Mouse (Mus musculus): ENCODE data around the gene Zkscan4. TPM values are rescaled to one million over a fixed set of nuclear protein-coding genes. Genes with fewer than 3 reads are reported as not detected.
"Not testable (repeated sequence)": the region's sequence is repeated elsewhere in the genome, so short reads cannot be mapped to it uniquely, and the experiment has no call there.

Gene Zkscan4
- total RNA-seq, 2 experiments from 2014 or later, result 0.38 to 0.50 TPM

GRCm38 (mm10) chr13:21468061-21469019 lies 10.4 kb upstream of the Zkscan4 start, which contains the start of gene Nkapl:
TSS of gene Nkapl (minus strand) at chr13:21468509.
- DNase-seq, result peak; percentile 90
- intact Hi-C loops (cut with DNase I), result no loop called here
- Histone ChIP-seq H3K27ac (peak within 1 kb of the TSS; percentile 86), H3K4me3 (peak within 1 kb of the TSS; percentile 86)
- TF ChIP-seq CTCF (IDR thresholded peaks at IDR 0.05), result no peak

- TF ChIP-seq CTCF (IDR thresholded peaks at IDR 0.05), result no peak
- no peak for DNase-seq
- intact Hi-C loops (cut with DNase I), result no loop called here
- H3K27ac ChIP-seq, result no peak overlapping the region
- peak overlapping the region; percentile 86 for H3K4me3 ChIP-seq
These were observed 9.6 kb upstream of the Zkscan4 start for GRCm38 (mm10) chr13:21469097-21469496.

GRCm38 (mm10) chr13:21472427-21472826 lies 6.3 kb upstream of the Zkscan4 start:
- no peak for DNase-seq
- intact Hi-C loops (cut with DNase I), result loop anchor here (10.0 kb wide), 1 partner anchor 62 kb away; the partner anchor contains the start of gene Zkscan8
- Histone ChIP-seq H3K27ac (no peak overlapping the region), H3K4me3 (no peak overlapping the region)
- no peak for TF ChIP-seq CTCF (IDR thresholded peaks at IDR 0.05)

- DNase-seq, result no peak
- Histone ChIP-seq H3K27ac (no peak overlapping the region), H3K4me3 (no peak overlapping the region)
- no peak for TF ChIP-seq CTCF (IDR thresholded peaks at IDR 0.05)
- intact Hi-C loops (cut with DNase I), result no loop called here
These were observed 8.2 kb downstream of the Zkscan4 start for GRCm38 (mm10) chr13:21486881-21487280.

GRCm38 (mm10) chr13:21492847-21493246 lies 14.1 kb downstream of the Zkscan4 start:
- no peak for TF ChIP-seq CTCF (IDR thresholded peaks at IDR 0.05)

GRCm38 (mm10) chr13:21495080-21495479 lies 16.4 kb downstream of the Zkscan4 start, which contains the start of gene AK157302:
TSS of gene AK157302 (plus strand) at chr13:21495223.
- no peak for TF ChIP-seq CTCF (IDR thresholded peaks at IDR 0.05)
- intact Hi-C loops (cut with DNase I), result no loop called here
- peak; percentile 50 for DNase-seq
- H3K4me3 ChIP-seq, result peak within 1 kb of the TSS; percentile 51
- peak within 1 kb of the TSS; percentile 63 for H3K27ac ChIP-seq

More at GRCm38 (mm10) chr13:21492847-21493246, 14.1 kb downstream of the Zkscan4 start:
- DNase-seq, result no peak
- Histone ChIP-seq H3K4me3 (no peak overlapping the region), H3K27ac (no peak overlapping the region)
- intact Hi-C loops (cut with DNase I), result no loop called here

GRCm38 (mm10) chr13:21501182-21501581 lies 22.5 kb downstream of the Zkscan4 start, which contains the start of gene Gm11273:
TSS of gene Gm11273 (minus strand) at chr13:21501418.
- intact Hi-C loops (cut with DNase I); DNase-seq; H3K27ac ChIP-seq; H3K4me3 ChIP-seq: not testable (repeated sequence)

- no peak for TF ChIP-seq CTCF (IDR thresholded peaks at IDR 0.05)
- H3K27ac ChIP-seq, result no peak overlapping the region
- intact Hi-C loops (cut with DNase I), result no loop called here
- no peak overlapping the region for H3K4me3 ChIP-seq
- no peak for DNase-seq
These were observed 23.6 kb downstream of the Zkscan4 start for GRCm38 (mm10) chr13:21502296-21502695.

GRCm38 (mm10) chr13:21506221-21506649 lies 27.5 kb downstream of the Zkscan4 start:
- peak; percentile 88 for DNase-seq
- peak overlapping the region; percentile 80 for H3K4me3 ChIP-seq
- TF ChIP-seq CTCF (IDR thresholded peaks at IDR 0.05), result no peak
- intact Hi-C loops (cut with DNase I), result loop anchor here (1.0 to 2.0 kb wide), 3 partner anchors 25 to 103 kb away; partner anchors contain the start of genes Zkscan3 and Zkscan8
- H3K27ac ChIP-seq, result peak overlapping the region; percentile 93

- DNase-seq, result no peak
- intact Hi-C loops (cut with DNase I), result loop anchor here (2.0 to 10.0 kb wide), 4 partner anchors 23 to 167 kb away; partner anchors contain the start of genes Gm10065, Zkscan4 and Zscan12
- peak overlapping the region; percentile 95; the same call in 1 of the 2 replicates for H3K27ac ChIP-seq
- TF ChIP-seq CTCF (IDR thresholded peaks at IDR 0.05), result no peak
- peak overlapping the region; percentile 99 for H3K4me3 ChIP-seq
These were observed 51.4 kb downstream of the Zkscan4 start for GRCm38 (mm10) chr13:21530136-21530535.

- peak; percentile 92 for DNase-seq
- intact Hi-C loops (cut with DNase I), result loop anchor here (2.0 to 10.0 kb wide), 4 partner anchors 24 to 168 kb away; partner anchors contain the start of genes Gm10065, Zkscan4 and Zscan12
- peak within 1 kb of the TSS; percentile 99 for H3K4me3 ChIP-seq
- peak within 1 kb of the TSS; percentile 95 for H3K27ac ChIP-seq
- TF ChIP-seq CTCF (IDR thresholded peaks at IDR 0.05), result no peak; the same call in 1 of the 2 replicates
These were observed 52.1 kb downstream of the Zkscan4 start, which contains the start of gene Zkscan8 for GRCm38 (mm10) chr13:21530781-21531201. TSS of gene Zkscan8 (minus strand) at chr13:21531120.

Small RNA genes within 50 kb of the gene (microRNA-seq; reads per million reads assigned to microRNA genes)
- gene Mir1896, result not detected

Other genes starting within 250 kb of the Zkscan4 start
- not detected for gene Gpx5, start 186.2 kb upstream of the Zkscan4 start, total RNA-seq (2021)
- not detected for gene Gpx6, start 166.8 kb upstream of the Zkscan4 start, total RNA-seq (2021)
- gene Olfr1367, start 132.0 kb upstream of the Zkscan4 start, total RNA-seq (2021), result not detected
- 1 to 10 TPM; 6.9 to 8.7 TPM for gene Zscan12, start 116.1 kb upstream of the Zkscan4 start, total RNA-seq (2021)
- gene Zkscan3, start 76.2 kb upstream of the Zkscan4 start, total RNA-seq (2021), result 10 to 100 TPM; 16.2 to 20.6 TPM
- gene Pgbd1, start 37.8 kb upstream of the Zkscan4 start, total RNA-seq (2021), result under 1 TPM; 0.18 to 0.59 TPM
- gene Zscan26, start 25.2 kb upstream of the Zkscan4 start, total RNA-seq (2021), result 10 to 100 TPM; 13.6 to 14.5 TPM
- gene Nkapl, start 10.4 kb upstream of the Zkscan4 start, total RNA-seq (2021), result under 1 TPM; 0.14 to 0.15 TPM
- not detected for gene Gm10065, start 534 bp downstream of the Zkscan4 start, total RNA-seq (2021)
- 10 to 100 TPM; 21.8 to 23.3 TPM for gene AK157302, start 16.3 kb downstream of the Zkscan4 start, total RNA-seq (2021)
- gene Gm11273, start 22.5 kb downstream of the Zkscan4 start, total RNA-seq (2021), result 100 to 1,000 TPM; 119 to 160 TPM
- gene Zkscan8, start 52.2 kb downstream of the Zkscan4 start, total RNA-seq (2021), result 1 to 10 TPM; 4.7 to 6.1 TPM
- not detected for gene Olfr1366, start 63.9 kb downstream of the Zkscan4 start, total RNA-seq (2021)
- gene Olfr1535, start 81.0 kb downstream of the Zkscan4 start, total RNA-seq (2021), result not detected
- not detected for gene Olfr1364, start 102.9 kb downstream of the Zkscan4 start, total RNA-seq (2021)
- gene Olfr1362, start 135.1 kb downstream of the Zkscan4 start, total RNA-seq (2021), result not detected
- not detected for gene Olfr11, start 163.6 kb downstream of the Zkscan4 start, total RNA-seq (2021)
- gene Olfr1361, start 184.5 kb downstream of the Zkscan4 start, total RNA-seq (2021), result not detected
- not detected for gene Olfr1360, start 198.5 kb downstream of the Zkscan4 start, total RNA-seq (2021)
- not detected for gene Olfr1359, start 219.2 kb downstream of the Zkscan4 start, total RNA-seq (2021)
- gene Hist1h2bl, start 237.2 kb downstream of the Zkscan4 start, total RNA-seq (2021), result 1 to 10 TPM; 3.9 to 6.5 TPM
- 1 to 10 TPM in 1 of 2 experiments, not detected in 1; 2.2 TPM for gene Hist1h2ai, start 237.5 kb downstream of the Zkscan4 start, total RNA-seq (2021)
- gene Hist1h3h, start 238.8 kb downstream of the Zkscan4 start, total RNA-seq (2021), result 1 to 10 TPM; 1.2 to 2.1 TPM
- gene Hist1h2bm, start 243.1 kb downstream of the Zkscan4 start, total RNA-seq (2021), result 1 to 10 TPM in 1 of 2 experiments, not detected in 1; 1.2 TPM

Measured in gastrocnemius, adult 2 months (tissue).